Mouse (Mus musculus) CH12.LX (cell line): ENCODE results near the gene Tmem82. TPM values are rescaled to one million over a fixed set of nuclear protein-coding genes. Genes with fewer than 3 reads are reported as not detected.

Source experiments
- DNase-seq: peaks from one replicate; pipeline ENCODE4 v3.0.0-alpha.2; 2013; ENCODE audit errors: extremely low read depth
- H3K27ac ChIP-seq: 2 replicates; pipeline ENCODE4 v1.5.1; 2012; ENCODE audit warnings: low read depth, mild to moderate bottlenecking, control low read depth, moderate library complexity; ENCODE audit not compliant: insufficient read depth
- H3K27me3 ChIP-seq: replicated peaks from 2 replicates; pipeline ENCODE3; 2012; ENCODE audit warnings: inconsistent platforms
- H3K36me3 ChIP-seq, 2 experiments: replicated peaks in 1 of 2; 2 replicates each; pipeline versions ENCODE3 to v1.6.1; 2012; ENCODE audit warnings: inconsistent platforms in 1 of 2, low read length in 1 of 2, mild to moderate bottlenecking in 1 of 2, mixed read lengths in 1 of 2, moderate library complexity in 1 of 2; ENCODE audit not compliant: control insufficient read depth in 1 of 2, insufficient read depth in 1 of 2
- H3K4me1 ChIP-seq, 2 experiments: 2 replicates each; pipeline ENCODE4 v1.6.1; 2012; ENCODE audit warnings: inconsistent platforms in 1 of 2, moderate library complexity in 1 of 2; ENCODE audit not compliant: insufficient read depth in 2 of 2, control insufficient read depth in 1 of 2
- H3K4me2 ChIP-seq: 2 replicates; pipeline ENCODE4 v1.6.1; 2012; ENCODE audit warnings: low read depth, mild to moderate bottlenecking, control low read depth; ENCODE audit not compliant: poor library complexity, insufficient read depth, severe bottlenecking
- H3K4me3 ChIP-seq, 3 experiments: fragments of 150-350 bp in 1 of 3; sonication (generic) in 1 of 3; replicated peaks in 1 of 3; 2 replicates each; pipeline versions ENCODE3 to v1.5.1; 2011 to 2012; ENCODE audit warnings: low read depth in 2 of 3, low read length in 2 of 3, mild to moderate bottlenecking in 2 of 3, moderate library complexity in 2 of 3, control low read depth in 1 of 3, improper control_type of control experiment in 1 of 3, inconsistent platforms in 1 of 3, mixed read lengths in 1 of 3; ENCODE audit not compliant: poor library complexity in 1 of 3
- H3K79me2 ChIP-seq: replicated peaks from 2 replicates; pipeline ENCODE4 v1.6.1; 2012; ENCODE audit warnings: mild to moderate bottlenecking, moderate library complexity; ENCODE audit not compliant: control insufficient read depth, poor library complexity, insufficient read depth, severe bottlenecking; ENCODE audit errors: extremely low read depth
- H3K9ac ChIP-seq: 2 replicates; pipeline ENCODE4 v1.6.1; 2012; ENCODE audit warnings: low read depth, mild to moderate bottlenecking, control low read depth, moderate library complexity; ENCODE audit not compliant: insufficient read depth
- H3K9me3 ChIP-seq: replicated peaks from 2 replicates; pipeline ENCODE3; 2012; ENCODE audit warnings: low read length, inconsistent platforms, mixed read lengths
- BHLHE40 ChIP-seq: IDR thresholded peaks from 2 replicates; pipeline ENCODE4 v1.6.1; 2011; ENCODE audit warnings: mild to moderate bottlenecking, low read depth, low read length, improper control_type of control experiment
- CHD1 ChIP-seq: IDR thresholded peaks from 2 replicates; pipeline ENCODE4 v1.6.1; 2012; ENCODE audit warnings: low read depth, low read length, improper control_type of control experiment, inconsistent platforms
- CHD2 ChIP-seq: IDR thresholded peaks from 2 replicates; pipeline ENCODE4 v1.6.1; 2011; ENCODE audit warnings: low read length, improper control_type of control experiment
- CTCF ChIP-seq, 2 experiments: IDR thresholded peaks in 1 of 2; conservative IDR thresholded peaks in 1 of 2; 2 replicates each; pipeline ENCODE4 v1.5.1; 2011 to 2012; ENCODE audit warnings: low read depth in 2 of 2, low read length in 2 of 2, improper control_type of control experiment in 1 of 2, inconsistent platforms in 1 of 2, mild to moderate bottlenecking in 1 of 2, moderate library complexity in 1 of 2
- E2F4 ChIP-seq: IDR thresholded peaks from 2 replicates; pipeline ENCODE4 v1.6.1; 2011; ENCODE audit warnings: low read depth, low read length, improper control_type of control experiment; ENCODE audit not compliant: insufficient replicate concordance
- ELF1 ChIP-seq: IDR thresholded peaks from 2 replicates; pipeline ENCODE4 v1.6.1; 2014; ENCODE audit warnings: low read depth, mild to moderate bottlenecking, inconsistent platforms, low read length, improper control_type of control experiment
- EP300 ChIP-seq: IDR thresholded peaks from 2 replicates; pipeline ENCODE4 v1.6.1; 2011; ENCODE audit warnings: low read length, improper control_type of control experiment
- ETS1 ChIP-seq: conservative IDR thresholded peaks from 2 replicates; pipeline ENCODE4 v1.6.1; 2012; ENCODE audit warnings: low read depth, mild to moderate bottlenecking, inconsistent platforms, low read length, improper control_type of control experiment, moderate library complexity
- GABPA ChIP-seq: IDR thresholded peaks from 2 replicates; pipeline ENCODE4 v1.6.1; 2012; ENCODE audit warnings: low read depth, low read length, improper control_type of control experiment, inconsistent platforms; ENCODE audit not compliant: insufficient replicate concordance
- JUN ChIP-seq: IDR thresholded peaks from 2 replicates; pipeline ENCODE4 v1.6.1; 2011; ENCODE audit warnings: low read depth, mild to moderate bottlenecking, low read length, improper control_type of control experiment, moderate library complexity; ENCODE audit not compliant: insufficient read depth
- MAX ChIP-seq: IDR thresholded peaks from 2 replicates; pipeline ENCODE4 v1.6.1; 2011; ENCODE audit warnings: low read length, improper control_type of control experiment
- MAZ ChIP-seq: IDR thresholded peaks from 2 replicates; pipeline ENCODE4 v1.6.1; 2012; ENCODE audit warnings: low read depth, mild to moderate bottlenecking, inconsistent platforms, low read length, improper control_type of control experiment, moderate library complexity
- MEF2A ChIP-seq: IDR thresholded peaks from 2 replicates; pipeline ENCODE4 v1.6.1; 2014; ENCODE audit warnings: low read depth, mild to moderate bottlenecking, inconsistent platforms, low read length, improper control_type of control experiment, borderline replicate concordance
- MXI1 ChIP-seq: IDR thresholded peaks from 2 replicates; pipeline ENCODE4 v1.6.1; 2011; ENCODE audit warnings: mild to moderate bottlenecking, low read depth, low read length, improper control_type of control experiment
- MYC ChIP-seq: IDR thresholded peaks from 2 replicates; pipeline ENCODE4 v1.6.1; 2011; ENCODE audit warnings: low read depth, mild to moderate bottlenecking, improper control_type of control experiment, low read length
- NELFE ChIP-seq: IDR thresholded peaks from 2 replicates; pipeline ENCODE4 v1.6.1; 2011; ENCODE audit warnings: low read depth, low read length, improper control_type of control experiment
- NRF1 ChIP-seq: IDR thresholded peaks from 2 replicates; pipeline ENCODE4 v1.6.1; 2014; ENCODE audit warnings: low read depth, mild to moderate bottlenecking, inconsistent platforms, low read length, improper control_type of control experiment, moderate library complexity
- PAX5 ChIP-seq: IDR thresholded peaks from 2 replicates; pipeline ENCODE4 v1.6.1; 2012; ENCODE audit warnings: low read length, inconsistent platforms, mixed read lengths
- POLR2A ChIP-seq: IDR thresholded peaks from 2 replicates; pipeline ENCODE4 v1.6.1; 2011; ENCODE audit warnings: low read depth, mild to moderate bottlenecking, improper control_type of control experiment, low read length
- RAD21 ChIP-seq: IDR thresholded peaks from 2 replicates; pipeline ENCODE4 v1.6.1; 2011; ENCODE audit warnings: low read depth, mild to moderate bottlenecking, low read length, improper control_type of control experiment, moderate library complexity
- RCOR1 ChIP-seq: conservative IDR thresholded peaks from 2 replicates; pipeline ENCODE4 v1.6.1; 2012; ENCODE audit warnings: low read depth, mild to moderate bottlenecking, inconsistent platforms, low read length, improper control_type of control experiment
- TBP ChIP-seq: conservative IDR thresholded peaks from 2 replicates; pipeline ENCODE4 v1.6.1; 2011; ENCODE audit warnings: low read depth, low read length, improper control_type of control experiment
- TCF12 ChIP-seq: IDR thresholded peaks from 2 replicates; pipeline ENCODE4 v1.6.1; 2014; ENCODE audit warnings: low read depth, mild to moderate bottlenecking, inconsistent platforms, low read length, improper control_type of control experiment
- ZC3H11A ChIP-seq: IDR thresholded peaks from 2 replicates; pipeline ENCODE4 v1.6.1; 2012; ENCODE audit warnings: low read depth, mild to moderate bottlenecking, inconsistent platforms, low read length, improper control_type of control experiment
- ZKSCAN1 ChIP-seq: IDR thresholded peaks from 2 replicates; pipeline ENCODE4 v1.6.1; 2012; ENCODE audit warnings: low read depth, inconsistent platforms, low read length, improper control_type of control experiment, borderline replicate concordance
- ZMIZ1 ChIP-seq: IDR thresholded peaks from 2 replicates; pipeline ENCODE4 v1.6.1; 2012; ENCODE audit warnings: low read depth, mild to moderate bottlenecking, inconsistent platforms, low read length, improper control_type of control experiment
- ZNF384 ChIP-seq: IDR thresholded peaks from 2 replicates; pipeline ENCODE4 v1.6.1; 2012; ENCODE audit warnings: low read depth, low read length, improper control_type of control experiment, inconsistent platforms
- dilution Hi-C: fragments of 300-500 bp; cut with MboI; formaldehyde crosslinking; loops from 2 replicates; pipeline ENCODE4 v1.14.3; 2020; ENCODE audit warnings: low sequenced_read_pairs; ENCODE audit not compliant: extremely low pct_unique_long_range_greater_than_20kb, extremely low pct_ligation_motif_present
- in situ Hi-C: fragments of 300-500 bp; cut with MboI; formaldehyde crosslinking; loops from 3 replicates; pipeline ENCODE4 v1.14.3; 2019; ENCODE audit warnings: low sequenced_read_pairs, low pct_ligation_motif_present, low pct_unique_long_range_greater_than_20kb, mixed read lengths
- polyA plus RNA-seq: library from polyadenylated mRNA; unstranded; fragments of >175 nt; gene quantifications from 2 replicates; pipeline ENCODE4 v1.2.1, GENCODE M21; 2012; ENCODE audit warnings: low read depth; ENCODE audit not compliant: insufficient read length
- total RNA-seq, 2 experiments: library from RNA; depleted of rRNA; stranded (reverse); fragments of 300-350 nt in 1 of 2; fragments of >200 nt in 1 of 2; gene quantifications; 2 replicates each; pipeline ENCODE4 v1.2.3; 2012 to 2014

Gene Tmem82
- total and polyA plus RNA-seq, 3 experiments: 0.68 to 5.2 (median 2.7) TPM

- Histone ChIP-seq H3K9me3 (peaks cover 3% of the 10 kb centered on the region), H3K79me2 (no peaks in the 10 kb centered on the region), H3K4me1 (peaks cover 0 to 20% of the 10 kb centered on the region in 2 experiments; a peak in 2 of 4 replicates), H3K4me2 (no peak overlapping the region), H3K9ac (no peak overlapping the region), H3K4me3 (no peak overlapping the region), H3K27me3 (no peaks in the 10 kb centered on the region), H3K27ac (no peak overlapping the region), H3K36me3 (no peaks in the 10 kb centered on the region)
- in situ Hi-C loops: loop anchor here (5.0 kb wide), 1 partner anchor 177 kb away; no protein-coding TSS in a partner anchor
- no peak for DNase-seq
- dilution Hi-C loops: no loop called here
- TF ChIP-seq PAX5: no peak
- TF ChIP-seq ETS1: no peak
- no peak for TF ChIP-seq BHLHE40
- no peak for TF ChIP-seq JUN
- TF ChIP-seq ZNF384: no peak
- TF ChIP-seq NRF1: no peak
- TF ChIP-seq NELFE: no peak
- TF ChIP-seq CHD2: no peak
- TF ChIP-seq CTCF (conservative IDR thresholded peaks at IDR 0.05 in 1 of 2, IDR thresholded peaks at IDR 0.05 in 1 of 2; ENCODE audit: low read depth in 2 of 2, low read length in 2 of 2): no peak
- no peak for TF ChIP-seq ZKSCAN1
- TF ChIP-seq MAZ: no peak
- no peak for TF ChIP-seq MXI1
- no peak for TF ChIP-seq ZC3H11A
- TF ChIP-seq E2F4: no peak
Observed at GRCm38 (mm10) chr4:141583919-141584318, 34.5 kb downstream of the Tmem82 start.

- H3K27me3 ChIP-seq: no peaks in the 10 kb centered on the region
- no peak for DNase-seq
- H3K9me3 ChIP-seq: peaks cover 6% of the 10 kb centered on the region
- no peak overlapping the region for H3K4me2 ChIP-seq
- H3K27ac ChIP-seq: no peak overlapping the region
- H3K4me3 ChIP-seq: no peak overlapping the region
- peaks cover 0 to 7% of the 10 kb centered on the region in 2 experiments; a peak in 2 of 4 replicates for H3K4me1 ChIP-seq
- TF ChIP-seq MAZ: no peak
- TF ChIP-seq ZKSCAN1: no peak
- TF ChIP-seq MXI1: no peak
- TF ChIP-seq MEF2A: no peak
- no peak for TF ChIP-seq ZMIZ1
- TF ChIP-seq CTCF (conservative IDR thresholded peaks at IDR 0.05 in 1 of 2, IDR thresholded peaks at IDR 0.05 in 1 of 2; ENCODE audit: low read depth in 2 of 2, low read length in 2 of 2): no peak
- no peak for TF ChIP-seq TCF12
- no peak for TF ChIP-seq EP300
- TF ChIP-seq GABPA: no peak
- TF ChIP-seq RCOR1: no peak
- no peak for TF ChIP-seq E2F4
- TF ChIP-seq ETS1: no peak
- TF ChIP-seq RAD21: no peak
- TF ChIP-seq TBP: no peak
- no peak for TF ChIP-seq ELF1
- no peak for TF ChIP-seq MAX
- TF ChIP-seq POLR2A: no peak
- TF ChIP-seq ZC3H11A: no peak
- TF ChIP-seq MYC: no peak
- no peak for TF ChIP-seq CHD1
- dilution Hi-C loops (no loop called here), in situ Hi-C loops (loop anchor here (5.0 kb wide), 1 partner anchor 174 kb away; no protein-coding TSS in a partner anchor)
- H3K9ac ChIP-seq: no peak overlapping the region
- no peaks in the 10 kb centered on the region for H3K79me2 ChIP-seq
- H3K36me3 ChIP-seq: no peaks in the 10 kb centered on the region
Observed at GRCm38 (mm10) chr4:141581051-141581450, 37.4 kb downstream of the Tmem82 start.
